Mouse (Mus musculus) duodenum, adult 2 months (tissue): Measurements from ENCODE around the gene Olfr781. TPM values are rescaled to one million over a fixed set of nuclear protein-coding genes. Genes with fewer than 3 reads are reported as not detected.

Experiments
- polyA plus RNA-seq: library from polyadenylated mRNA; depleted of rRNA; stranded (reverse); fragments of >200 nt; gene quantifications from 2 replicates; pipeline ENCODE4 v1.2.3, GENCODE M21; 2012; ENCODE audit warnings: low replicate concordance; rRNA removed

The Olfr781 gene
- polyA plus RNA-seq, result not detected in 2 replicates

DNA sequence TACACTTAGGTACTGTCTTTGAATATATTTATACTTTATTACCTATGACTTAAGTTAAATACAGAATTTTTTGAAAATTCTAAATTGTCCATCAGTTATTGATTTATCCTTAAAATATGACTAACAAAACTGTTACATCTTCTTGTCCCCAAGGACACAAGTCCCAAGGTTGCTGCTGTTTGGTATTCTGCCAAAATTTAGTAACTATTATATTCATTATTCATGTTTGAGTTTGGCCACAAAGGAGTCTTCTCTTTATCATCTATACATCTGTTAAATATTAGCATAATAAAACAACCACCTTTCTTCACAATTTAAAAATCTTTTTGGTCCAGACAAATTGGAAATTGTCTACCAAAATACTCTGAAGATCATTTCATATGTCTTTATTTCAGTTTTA lies at the start of gene Olfr781:
TSS of gene Olfr781 (plus strand) at position 301 of the 400 bp plus-strand sequence.

DNA sequence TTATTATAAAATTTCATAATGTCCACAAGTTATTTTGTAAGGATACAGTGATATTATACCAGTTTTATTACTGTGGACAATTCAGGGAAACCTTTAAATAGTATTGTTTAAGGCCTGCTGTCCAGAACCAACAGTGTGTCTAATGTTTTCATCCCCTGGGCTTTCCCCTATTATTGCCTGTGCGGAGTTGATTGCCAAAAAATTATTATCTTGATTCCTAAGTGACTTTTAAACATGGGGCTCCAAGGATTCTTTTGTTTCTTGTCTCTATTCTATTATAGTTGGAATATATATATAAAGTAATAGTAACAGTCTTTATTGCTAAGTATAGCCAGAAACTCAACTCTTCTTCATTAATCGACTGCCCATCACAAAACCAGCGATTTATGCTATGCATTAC lies 10.8 kb upstream of the Olfr781 start, which contains the start of gene Olfr780:
TSS of gene Olfr780 (plus strand) at position 301 of the 400 bp plus-strand sequence.

DNA sequence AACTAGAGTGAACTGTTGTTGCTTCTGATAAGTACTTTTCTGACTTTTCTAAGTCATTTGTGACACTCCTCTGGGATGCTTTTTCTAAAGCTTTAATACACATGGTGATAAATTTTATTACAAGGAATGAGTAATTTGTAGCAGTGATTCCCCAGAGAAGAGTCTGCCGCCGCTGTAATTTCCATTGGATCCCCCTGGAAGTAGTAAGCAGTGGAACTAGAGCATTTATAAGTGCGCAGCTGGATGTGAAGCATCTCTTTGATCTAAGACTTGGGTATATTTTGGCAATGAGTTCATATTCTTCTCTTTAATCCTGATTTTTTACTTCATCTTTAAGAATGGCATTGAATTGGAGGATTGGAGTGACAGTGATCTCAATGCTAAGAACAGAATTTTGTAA lies 19.9 kb downstream of the Olfr781 start, which contains the start of gene Olfr782:
TSS of gene Olfr782 (plus strand) at position 301 of the 400 bp plus-strand sequence.

Other genes with a start within 250 kb of the Olfr781 start
- not detected in 2 replicates for gene Olfr767, start 245.9 kb upstream of the Olfr781 start, polyA plus RNA-seq
- not detected in 2 replicates for gene Olfr768, start 229.5 kb upstream of the Olfr781 start, polyA plus RNA-seq
- gene Olfr769, start 211.0 kb upstream of the Olfr781 start, polyA plus RNA-seq, result not detected in 2 replicates
- gene Olfr770, start 189.9 kb upstream of the Olfr781 start, polyA plus RNA-seq, result not detected in 2 replicates
- gene Olfr771, start 164.1 kb upstream of the Olfr781 start, polyA plus RNA-seq, result not detected in 2 replicates
- not detected in 2 replicates for gene Olfr772, start 150.9 kb upstream of the Olfr781 start, polyA plus RNA-seq
- not detected in 2 replicates for gene Olfr773, start 141.4 kb upstream of the Olfr781 start, polyA plus RNA-seq
- gene Olfr774, start 92.7 kb upstream of the Olfr781 start, polyA plus RNA-seq, result not detected in 2 replicates
- gene Olfr775, start 80.4 kb upstream of the Olfr781 start, polyA plus RNA-seq, result not detected in 2 replicates
- not detected in 2 replicates for gene Olfr776, start 69.7 kb upstream of the Olfr781 start, polyA plus RNA-seq
- not detected in 2 replicates for gene Olfr777, start 57.4 kb upstream of the Olfr781 start, polyA plus RNA-seq
- gene Olfr780, start 10.7 kb upstream of the Olfr781 start, polyA plus RNA-seq, result not detected in 2 replicates
- gene Olfr782, start 20.0 kb downstream of the Olfr781 start, polyA plus RNA-seq, result not detected in 2 replicates
- not detected in 2 replicates for gene Olfr784, start 55.2 kb downstream of the Olfr781 start, polyA plus RNA-seq
- not detected in 2 replicates for gene Olfr785, start 76.6 kb downstream of the Olfr781 start, polyA plus RNA-seq
- gene Olfr786, start 98.5 kb downstream of the Olfr781 start, polyA plus RNA-seq, result not detected in 2 replicates
- gene Olfr787, start 133.0 kb downstream of the Olfr781 start, polyA plus RNA-seq, result not detected in 2 replicates
- not detected in 2 replicates for gene Olfr788, start 142.1 kb downstream of the Olfr781 start, polyA plus RNA-seq
- not detected in 2 replicates for gene Olfr789, start 155.9 kb downstream of the Olfr781 start, polyA plus RNA-seq
- gene Olfr790, start 169.6 kb downstream of the Olfr781 start, polyA plus RNA-seq, result not detected in 2 replicates
- gene Olfr791, start 192.9 kb downstream of the Olfr781 start, polyA plus RNA-seq, result not detected in 2 replicates
- not detected in 2 replicates for gene Olfr792, start 210.3 kb downstream of the Olfr781 start, polyA plus RNA-seq
- gene Olfr794, start 238.8 kb downstream of the Olfr781 start, polyA plus RNA-seq, result not detected in 2 replicates